9 mouse cellular contexts compared by ENCODE assay signal in genomic region chr11:101666626-101667345, GRCm38 (mm10). TPM values are rescaled to one million over a fixed set of nuclear protein-coding genes. Genes with fewer than 3 reads are reported as not detected.
DNase-seq lines count a peak whose midpoint lies in the region; ATAC-seq and TF ChIP-seq lines count a peak whose summit lies in the region.
"Had no signal": no experiment of that assay in that cellular context is flagged by ENCODE, and none has a peak within 500 bp of the region (broad histone marks: within the 10 kb centered on the region; RNA-seq: fewer than 3 reads in every experiment).

No protein-coding gene starts in this region.

- H3K4me3 ChIP-seq in heart, embryonic 14.5 days (ENCODE audit: control insufficient read depth in 1 of 2, insufficient read depth in 1 of 2, low read depth in 1 of 2, low read length in 2 of 2) = peak overlapping the region; percentile 38 to 46
- H3K4me3 ChIP-seq in kidney, postnatal 0 days (replicated peaks; ENCODE audit: low read depth, low read length) = peak overlapping the region; percentile 13; the same call in 1 of the 2 replicates
- H3K4me3 ChIP-seq in neural tube, embryonic 13.5 days = peak overlapping the region; percentile 61

- ATAC-seq in cerebellum, adult (ENCODE audit: insufficient number of reproducible peaks, low FRiP score, low TSS enrichment) = no peak
- no peak for ATAC-seq in heart, embryonic 14.5 days (ENCODE audit: insufficient number of reproducible peaks, insufficient read depth, low FRiP score, low read depth)
- no peak for ATAC-seq in kidney, postnatal 0 days (replicated peaks; ENCODE audit: low FRiP score, low read depth)
- ATAC-seq in neural tube, embryonic 13.5 days (ENCODE audit: low read depth) = no peak

- peak overlapping the region; percentile 61; the same call in 1 of the 2 replicates for H3K9ac ChIP-seq in heart, embryonic 14.5 days (ENCODE audit: low read length)
- peak overlapping the region; percentile 10; the same call in 1 of the 2 replicates for H3K9ac ChIP-seq in kidney, postnatal 0 days (ENCODE audit: low read depth, low read length)
- peak overlapping the region; percentile 68 for H3K9ac ChIP-seq in neural tube, embryonic 13.5 days
- H3K9ac ChIP-seq: limb, embryonic 15.5 days had no signal

- DNase-seq in cerebellum, postnatal 14 days = peak; percentile 55 to 60
- DNase-seq in adrenal gland, postnatal 14 days = peak; percentile 30
- no peak for DNase-seq in kidney, postnatal 0 days (ENCODE audit: low spot score)
- DNase-seq in thymus, postnatal 0 days (ENCODE audit: low spot score) = no peak
- DNase-seq in urinary bladder, postnatal 4 days (ENCODE audit: low spot score in 2 of 2) = no peak

- peak overlapping the region; percentile 69 for H3K4me2 ChIP-seq in heart, embryonic 14.5 days (ENCODE audit: low read length)
- H3K4me2 ChIP-seq in kidney, postnatal 0 days (ENCODE audit: low read length) = peak overlapping the region; percentile 78
- peak overlapping the region; percentile 88 for H3K4me2 ChIP-seq in neural tube, embryonic 13.5 days

- no peaks in the 10 kb centered on the region for H3K27me3 ChIP-seq in heart, embryonic 14.5 days (ENCODE audit: control insufficient read depth, insufficient read depth, low read length)
- H3K27me3 ChIP-seq in kidney, postnatal 0 days (ENCODE audit: insufficient read depth, low read length) = no peaks in the 10 kb centered on the region
- peaks cover 5% of the 10 kb centered on the region; the same call in 1 of the 2 replicates for H3K27me3 ChIP-seq in neural tube, embryonic 13.5 days

- no peaks in the 10 kb centered on the region for H3K9me3 ChIP-seq in heart, embryonic 14.5 days (ENCODE audit: control insufficient read depth, low read length)
- no peaks in the 10 kb centered on the region for H3K9me3 ChIP-seq in kidney, postnatal 0 days (replicated peaks; ENCODE audit: low read length)
- no peaks in the 10 kb centered on the region for H3K9me3 ChIP-seq in neural tube, embryonic 13.5 days
- H3K9me3 ChIP-seq: limb, embryonic 15.5 days had no signal

- H3K27ac ChIP-seq in heart, embryonic 14.5 days (replicated peaks in 1 of 2; ENCODE audit: control insufficient read depth in 1 of 2, insufficient read depth in 1 of 2, low read depth in 2 of 2, low read length in 2 of 2) = 0 out of 4 replicates have a peak overlapping the region, but pooled peaks of 1 of the 2 experiments have one; percentile 24
- peak overlapping the region; percentile 22; the same call in 1 of the 2 replicates for H3K27ac ChIP-seq in kidney, postnatal 0 days
- H3K27ac ChIP-seq in neural tube, embryonic 13.5 days (replicated peaks) = peak overlapping the region; percentile 13; the same call in 1 of the 2 replicates
- H3K27ac ChIP-seq: limb, embryonic 15.5 days had no signal

- 57% methylated on average over 28 of the region's 28 CpGs for WGBS in heart, embryonic 14.5 days
- 67% methylated on average over 28 of the region's 28 CpGs for WGBS in kidney, postnatal 0 days
- WGBS in neural tube, embryonic 13.5 days = 74% methylated on average over 28 of the region's 28 CpGs

- no peak for TF ChIP-seq CTCF in kidney, postnatal 0 days (IDR thresholded peaks at IDR 0.05; ENCODE audit: low read depth)

- H3K36me3 ChIP-seq in heart, embryonic 14.5 days (ENCODE audit: control insufficient read depth, insufficient read depth, low read length) = 0 out of 2 replicates have a peak, but pooled peaks cover 4% of the 10 kb centered on the region
- no peaks in the 10 kb centered on the region for H3K36me3 ChIP-seq in kidney, postnatal 0 days (ENCODE audit: insufficient read depth, low read length)
- H3K36me3 ChIP-seq in neural tube, embryonic 13.5 days = no peaks in the 10 kb centered on the region
- H3K36me3 ChIP-seq: limb, embryonic 15.5 days had no signal

- peaks cover 19 to 23% of the 10 kb centered on the region in 2 experiments for H3K4me1 ChIP-seq in heart, embryonic 14.5 days (ENCODE audit: control insufficient read depth in 2 of 2, insufficient read depth in 2 of 2, low read length in 2 of 2)
- peaks cover 8% of the 10 kb centered on the region; the same call in 1 of the 2 replicates for H3K4me1 ChIP-seq in kidney, postnatal 0 days (replicated peaks; ENCODE audit: insufficient read depth, low read length)
- peaks cover 36% of the 10 kb centered on the region for H3K4me1 ChIP-seq in neural tube, embryonic 13.5 days (replicated peaks)

RNA-seq across cellular contexts. Expression of gene Arl4d, which starts 1.4 kb away (rescaled TPM):
- 12.6 and 15.6 TPM in 2 replicates for total RNA-seq in adrenal gland, postnatal 14 days (2021)
- polyA plus RNA-seq in heart, embryonic 14.5 days (2014; fragmentation: Nextera tagmentation; extraction: Ambion mirVana) = 6.2 and 6.7 TPM in 2 replicates
- 7.0 and 7.9 TPM in 2 replicates for polyA plus RNA-seq in kidney, postnatal 0 days (2015; fragmentation: Nextera tagmentation; extraction: Ambion mirVana)
- polyA plus RNA-seq in neural tube, embryonic 13.5 days (2015; fragmentation: Nextera tagmentation; extraction: Ambion mirVana) = 18.1 and 19.8 TPM in 2 replicates
- 3.0 and 3.1 TPM in 2 replicates for polyA plus RNA-seq in thymus, postnatal 0 days (2015; fragmentation: Nextera tagmentation; extraction: Ambion mirVana)

RNA-seq across cellular contexts. Expression of gene Rdm1, which starts 39.8 kb away (rescaled TPM):
- 22.9 and 26.6 TPM in 2 replicates for total RNA-seq in adrenal gland, postnatal 14 days (2021)
- polyA plus RNA-seq in heart, embryonic 14.5 days (2014; fragmentation: Nextera tagmentation; extraction: Ambion mirVana) = 42.4 and 48.4 TPM in 2 replicates
- 30.9 and 37.6 TPM in 2 replicates for polyA plus RNA-seq in kidney, postnatal 0 days (2015; fragmentation: Nextera tagmentation; extraction: Ambion mirVana)
- polyA plus RNA-seq in neural tube, embryonic 13.5 days (2015; fragmentation: Nextera tagmentation; extraction: Ambion mirVana) = 16.0 and 16.4 TPM in 2 replicates
- polyA plus RNA-seq in thymus, postnatal 0 days (2015; fragmentation: Nextera tagmentation; extraction: Ambion mirVana) = 44.5 and 46.0 TPM in 2 replicates

Comparison
In these comparisons a context has a peak if more than half of its experiments do, and no peak if none do; other contexts are left out.
1. DNase-seq: peak in cerebellum, postnatal 14 days (2 of 2) and adrenal gland, postnatal 14 days (single experiment); none in kidney, postnatal 0 days (single experiment), thymus, postnatal 0 days (single experiment) and urinary bladder, postnatal 4 days (0 of 2).
2. H3K9ac ChIP-seq: peak in every context shown above with its lines; median percentile 68 in neural tube, embryonic 13.5 days; 61 in heart, embryonic 14.5 days; 10 in kidney, postnatal 0 days.
3. Peak in every context shown above with its lines, with median percentiles within 50 percentile points of each other: H3K4me2 ChIP-seq and H3K4me3 ChIP-seq.